Mouse (Mus musculus) kidney, embryonic 14.5 days (tissue): ENCODE data around the gene Dhrs1. TPM values are rescaled to one million over a fixed set of nuclear protein-coding genes. Genes with fewer than 3 reads are reported as not detected.

Experiments used
- ATAC-seq: fragments of 200-750 bp; cut with Nextera tagmentation; 2 replicates; pipeline ENCODE4 v1.8.0; 2017; ENCODE audit warnings: moderate number of reproducible peaks, mild to moderate bottlenecking, moderate TSS enrichment, moderate library complexity; ENCODE audit not compliant: low FRiP score, low TSS enrichment
- H3K27ac ChIP-seq: fragments of 300-500 bp; sonication (generic); 2 replicates; pipeline ENCODE4 v1.5.1; 2014; ENCODE audit warnings: low read depth, mild to moderate bottlenecking, low read length, moderate library complexity, mixed read lengths
- H3K27me3 ChIP-seq: fragments of 300-500 bp; sonication (generic); 2 replicates; pipeline ENCODE4 v1.6.1; 2014; ENCODE audit warnings: mild to moderate bottlenecking, low read length; ENCODE audit not compliant: control insufficient read depth, insufficient read depth
- H3K36me3 ChIP-seq: fragments of 300-500 bp; sonication (generic); 2 replicates; pipeline ENCODE4 v1.6.1; 2014; ENCODE audit warnings: low read length, mixed read lengths; ENCODE audit not compliant: control insufficient read depth, insufficient read depth
- H3K4me1 ChIP-seq: fragments of 300-500 bp; sonication (generic); 2 replicates; pipeline ENCODE4 v1.6.1; 2014; ENCODE audit warnings: low read length, mixed read lengths; ENCODE audit not compliant: control insufficient read depth, insufficient read depth
- H3K4me2 ChIP-seq: fragments of 300-500 bp; sonication (generic); replicated peaks from 2 replicates; pipeline ENCODE4 v1.6.1; 2014; ENCODE audit warnings: low read depth, mild to moderate bottlenecking, low read length
- H3K4me3 ChIP-seq: fragments of 300-500 bp; sonication (generic); 2 replicates; pipeline ENCODE4 v1.5.1; 2014; ENCODE audit warnings: mild to moderate bottlenecking, low read length
- H3K9ac ChIP-seq: fragments of 300-500 bp; sonication (generic); 2 replicates; pipeline ENCODE4 v1.6.1; 2014; ENCODE audit warnings: low read depth, mild to moderate bottlenecking, low read length, moderate library complexity
- H3K9me3 ChIP-seq: fragments of 300-500 bp; sonication (generic); 2 replicates; pipeline ENCODE4 v1.6.1; 2016; ENCODE audit warnings: low read length; ENCODE audit not compliant: control insufficient read depth
- WGBS: fragments of 180-500 bp; shearing (Covaris S2); extraction: QIAGEN DNeasy Blood & Tissue Kit; methylation state at CpG from one replicate; pipeline ENCODE4 v1.1.7; 2014; 5-methylcytosine and 5-hydroxymethylcytosine counted together
- polyA plus RNA-seq: library from polyadenylated mRNA; unstranded; fragments of >200 nt; fragmentation: Nextera tagmentation; extraction: Ambion mirVana; gene quantifications from 2 replicates; pipeline ENCODE4 v1.2.1, GENCODE M21; 2014

Gene Dhrs1
- polyA plus RNA-seq, 1 experiment from 2014 or later, result 82.3 TPM

- Histone ChIP-seq H3K36me3 (peaks cover 23% of the 10 kb centered on the region; the same call in 1 of the 2 replicates), H3K27ac (no peak overlapping the region), H3K27me3 (no peaks in the 10 kb centered on the region), H3K4me3 (peak overlapping the region; percentile 83; the same call in 1 of the 2 replicates), H3K9me3 (no peaks in the 10 kb centered on the region), H3K4me1 (0 out of 2 replicates have a peak, but pooled peaks cover 9% of the 10 kb centered on the region), H3K9ac (no peak overlapping the region; the same call in 1 of the 2 replicates), H3K4me2 (peak overlapping the region; percentile 73)
- 82% methylated on average over 6 of the region's 6 CpGs for WGBS
- ATAC-seq, result no peak
Measured at GRCm38 (mm10) chr14:55721076-55721475, 24.4 kb downstream of the Dhrs1 start.

- WGBS, result 93% methylated on average over 12 of the region's 12 CpGs
- H3K27ac ChIP-seq, result no peak overlapping the region
- H3K4me3 ChIP-seq, result no peak overlapping the region
- ATAC-seq, result no peak
- no peaks in the 10 kb centered on the region for H3K27me3 ChIP-seq
- peaks cover 25% of the 10 kb centered on the region; the same call in 1 of the 2 replicates for H3K36me3 ChIP-seq
- no peak overlapping the region for H3K9ac ChIP-seq
- H3K4me1 ChIP-seq, result 0 out of 2 replicates have a peak, but pooled peaks cover 9% of the 10 kb centered on the region
- no peaks in the 10 kb centered on the region for H3K9me3 ChIP-seq
- no peak overlapping the region; the same call in 1 of the 2 replicates for H3K4me2 ChIP-seq
Measured at GRCm38 (mm10) chr14:55720666-55721065, 24.8 kb downstream of the Dhrs1 start.

GRCm38 (mm10) chr14:55719737-55720136 is 25.8 kb downstream of the Dhrs1 start:
- Histone ChIP-seq H3K27ac (no peak overlapping the region), H3K4me2 (no peak overlapping the region), H3K9ac (no peak overlapping the region), H3K27me3 (no peaks in the 10 kb centered on the region), H3K36me3 (peaks cover 25% of the 10 kb centered on the region; the same call in 1 of the 2 replicates), H3K4me1 (0 out of 2 replicates have a peak, but pooled peaks cover 9% of the 10 kb centered on the region), H3K9me3 (no peaks in the 10 kb centered on the region), H3K4me3 (no peak overlapping the region)
- no peak for ATAC-seq
- WGBS, result 91% methylated on average over 6 of the region's 6 CpGs

- Histone ChIP-seq H3K9me3 (no peaks in the 10 kb centered on the region), H3K27ac (no peak overlapping the region), H3K4me2 (no peak overlapping the region), H3K36me3 (peaks cover 25% of the 10 kb centered on the region; the same call in 1 of the 2 replicates), H3K4me1 (0 out of 2 replicates have a peak, but pooled peaks cover 12% of the 10 kb centered on the region), H3K27me3 (0 out of 2 replicates have a peak, but pooled peaks cover 5% of the 10 kb centered on the region), H3K9ac (no peak overlapping the region), H3K4me3 (no peak overlapping the region)
- 81% methylated on average over 8 of the region's 8 CpGs for WGBS
- no peak for ATAC-seq
Measured at GRCm38 (mm10) chr14:55716884-55717283, 28.6 kb downstream of the Dhrs1 start.

GRCm38 (mm10) chr14:55716271-55716670 is 29.2 kb downstream of the Dhrs1 start:
- H3K36me3 ChIP-seq, result peaks cover 25% of the 10 kb centered on the region; the same call in 1 of the 2 replicates
- H3K4me1 ChIP-seq, result 0 out of 2 replicates have a peak, but pooled peaks cover 11% of the 10 kb centered on the region
- H3K4me3 ChIP-seq, result no peak overlapping the region
- H3K27ac ChIP-seq, result no peak overlapping the region
- no peak overlapping the region for H3K4me2 ChIP-seq
- H3K9me3 ChIP-seq, result no peaks in the 10 kb centered on the region
- ATAC-seq, result no peak
- 91% methylated on average over 6 of the region's 6 CpGs for WGBS
- 0 out of 2 replicates have a peak, but pooled peaks cover 5% of the 10 kb centered on the region for H3K27me3 ChIP-seq
- H3K9ac ChIP-seq, result no peak overlapping the region

- H3K9me3 ChIP-seq, result no peaks in the 10 kb centered on the region
- no peak overlapping the region for H3K9ac ChIP-seq
- no peak for ATAC-seq
- 43% methylated on average over 6 of the region's 6 CpGs for WGBS
- H3K27me3 ChIP-seq, result 0 out of 2 replicates have a peak, but pooled peaks cover 5% of the 10 kb centered on the region
- no peak overlapping the region for H3K4me3 ChIP-seq
- H3K27ac ChIP-seq, result no peak overlapping the region
- H3K4me2 ChIP-seq, result no peak overlapping the region
- H3K4me1 ChIP-seq, result 0 out of 2 replicates have a peak, but pooled peaks cover 3% of the 10 kb centered on the region
- H3K36me3 ChIP-seq, result peaks cover 25% of the 10 kb centered on the region; the same call in 1 of the 2 replicates
Measured at GRCm38 (mm10) chr14:55714893-55715292, 30.6 kb downstream of the Dhrs1 start.

- no peaks in the 10 kb centered on the region for H3K9me3 ChIP-seq
- H3K27me3 ChIP-seq, result 0 out of 2 replicates have a peak, but pooled peaks cover 5% of the 10 kb centered on the region
- no peak within 1 kb of the TSS for H3K27ac ChIP-seq
- WGBS, result 25% methylated on average over 4 of the region's 4 CpGs
- H3K36me3 ChIP-seq, result peaks cover 19% of the 10 kb centered on the region; the same call in 1 of the 2 replicates
- no peak for ATAC-seq
- H3K9ac ChIP-seq, result no peak within 1 kb of the TSS
- H3K4me3 ChIP-seq, result peak within 1 kb of the TSS; percentile 18; the same call in 1 of the 2 replicates
- peak within 1 kb of the TSS; percentile 42 for H3K4me2 ChIP-seq
- 0 out of 2 replicates have a peak, but pooled peaks cover 3% of the 10 kb centered on the region for H3K4me1 ChIP-seq
Measured at GRCm38 (mm10) chr14:55713729-55714122, 31.8 kb downstream of the Dhrs1 start, which contains the start of gene Tgm1. Gene Tgm1, minus strand, starts transcription at chr14:55713926.

GRCm38 (mm10) chr14:55713007-55713728 is 32.3 kb downstream of the Dhrs1 start:
- H3K36me3 ChIP-seq, result peaks cover 14% of the 10 kb centered on the region; the same call in 1 of the 2 replicates
- peak overlapping the region; percentile 18; the same call in 1 of the 2 replicates for H3K4me3 ChIP-seq
- H3K4me2 ChIP-seq, result peak overlapping the region; percentile 42
- H3K27me3 ChIP-seq, result 0 out of 2 replicates have a peak, but pooled peaks cover 5% of the 10 kb centered on the region
- peak; percentile 44 for ATAC-seq
- 15% methylated on average over 25 of the region's 25 CpGs for WGBS
- no peaks in the 10 kb centered on the region for H3K9me3 ChIP-seq
- no peak overlapping the region for H3K27ac ChIP-seq
- 0 out of 2 replicates have a peak, but pooled peaks cover 3% of the 10 kb centered on the region for H3K4me1 ChIP-seq
- no peak overlapping the region for H3K9ac ChIP-seq
